Mouse (Mus musculus): Measurements from ENCODE around the gene Tmem88.

Gene Tmem88

DNA sequence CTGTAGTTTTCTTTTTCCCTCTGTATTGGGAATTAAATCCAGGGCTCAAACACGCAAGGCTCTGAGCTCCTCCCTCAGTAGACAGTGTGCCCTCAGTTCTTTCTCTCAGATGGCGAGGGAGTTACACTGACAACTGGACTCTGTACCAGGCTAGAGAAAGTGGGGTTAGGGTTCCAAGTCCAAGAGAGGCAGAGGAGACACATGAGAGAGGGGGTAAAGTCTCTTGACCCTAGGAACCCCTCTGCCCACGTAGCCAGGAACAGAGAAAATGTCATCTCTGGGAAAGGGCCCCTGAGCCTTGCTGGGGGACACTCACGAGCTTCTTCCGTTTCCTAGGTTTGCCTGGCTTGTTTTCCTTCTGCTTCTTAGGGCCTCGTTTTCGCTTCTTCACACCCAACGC, 33.7 kb downstream of the Tmem88 start:
- DNase-seq (ENCODE audit: low read depth, low spot score), result no peak

DNA sequence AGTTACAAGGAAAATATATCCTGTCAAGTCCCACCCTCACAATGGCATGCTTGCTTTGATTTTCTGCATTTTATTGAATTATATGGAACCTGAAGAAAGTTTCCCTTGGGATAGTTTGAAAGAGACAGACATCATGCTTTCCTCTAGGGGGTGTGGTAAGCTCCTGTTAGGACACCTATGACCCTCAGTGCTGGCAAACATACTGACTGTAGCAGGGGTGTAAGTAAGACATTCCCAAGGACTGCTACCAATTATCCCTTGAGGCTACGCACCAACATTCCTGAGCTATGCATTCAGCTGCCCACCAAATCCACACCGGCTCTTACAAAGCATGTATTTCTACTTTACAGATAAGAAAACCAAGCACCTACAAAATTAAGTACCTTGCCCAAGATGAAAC, 35.6 kb downstream of the Tmem88 start:
- no peak for DNase-seq (ENCODE audit: low read depth, low spot score)

DNA sequence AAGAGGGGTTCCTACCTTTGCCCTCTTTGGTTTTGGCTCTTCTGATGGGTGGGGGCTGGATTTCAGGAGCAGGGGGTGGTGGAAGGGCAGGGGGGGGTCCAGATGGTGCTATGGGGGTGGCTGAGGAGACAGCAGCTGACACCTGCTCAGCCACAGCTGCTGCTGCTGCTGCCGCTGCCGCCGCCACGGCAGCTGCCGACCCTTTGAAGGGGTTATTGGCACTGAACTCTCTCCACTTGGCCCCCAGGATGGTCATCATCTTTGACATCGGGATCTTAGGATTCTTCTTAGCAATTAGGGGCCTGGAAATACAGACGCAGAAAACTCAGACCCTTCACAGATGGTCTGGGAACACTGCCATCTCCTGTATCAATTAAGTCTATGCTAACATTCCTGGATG, 36.0 kb downstream of the Tmem88 start:
- no peak for DNase-seq (ENCODE audit: low read depth, low spot score)

DNA sequence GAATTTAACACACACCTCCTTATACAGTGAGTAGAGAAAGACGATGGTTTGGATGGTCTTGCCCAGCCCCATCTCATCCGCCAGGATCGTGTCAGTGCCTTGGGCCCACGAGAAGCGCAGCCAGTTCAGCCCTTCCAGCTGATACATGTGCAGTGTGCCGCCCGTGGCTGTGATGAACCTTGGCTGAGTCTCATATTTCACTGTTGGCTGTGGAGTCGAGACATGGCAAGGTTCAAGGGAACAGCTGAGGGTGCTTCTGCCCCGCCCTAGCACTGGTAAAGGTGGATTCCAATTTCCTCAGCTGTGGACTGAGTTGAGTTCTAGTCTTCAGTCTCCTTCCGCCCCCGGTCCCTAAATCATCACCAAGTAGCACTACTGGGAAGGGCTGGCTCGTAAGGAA, 40.3 kb downstream of the Tmem88 start:
- DNase-seq (ENCODE audit: low read depth, low spot score), result no peak

DNA sequence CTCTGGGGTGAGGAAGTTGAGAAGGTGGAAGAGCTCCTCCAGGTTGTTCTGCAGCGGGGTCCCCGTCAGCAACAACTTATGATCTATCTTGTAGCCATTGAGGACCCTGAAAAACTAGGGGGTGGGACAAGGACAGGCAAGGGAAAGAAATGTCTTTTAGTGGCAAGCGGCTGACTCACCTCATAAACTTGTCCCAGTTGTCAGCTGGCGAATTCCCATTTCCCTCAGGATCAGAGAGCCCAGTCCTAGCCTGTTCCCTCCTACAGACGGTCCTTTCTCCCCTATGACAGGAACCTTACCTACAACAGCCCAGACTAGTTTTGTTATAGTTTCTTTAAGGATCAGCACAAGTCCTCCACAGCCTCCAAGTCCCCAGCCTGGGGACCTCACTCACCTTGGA, 41.5 kb downstream of the Tmem88 start:
- no peak for DNase-seq (ENCODE audit: low read depth, low spot score)
